Comparison of ENCODE assay signal across 13 mouse cellular contexts in the genomic region with DNA sequence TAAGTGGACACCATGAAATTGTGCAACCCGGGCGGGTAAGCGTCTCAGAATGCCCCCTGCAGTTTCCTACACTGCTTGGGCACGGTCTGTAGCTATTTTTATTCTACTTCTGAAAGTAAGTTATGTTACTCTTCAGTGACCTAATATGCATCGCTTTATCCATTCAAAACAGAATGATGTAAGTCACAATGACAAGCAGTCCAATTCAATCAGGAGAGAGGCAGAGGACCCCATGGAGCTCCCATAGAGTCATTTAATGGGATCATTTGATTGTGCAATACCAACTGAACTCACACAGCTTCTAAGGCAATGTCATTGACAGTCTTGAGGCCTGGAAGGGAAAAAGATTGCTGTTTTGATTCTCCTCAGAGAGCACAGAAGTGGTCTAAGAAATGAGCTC.
"Had no signal": no experiment of that assay in that cellular context is flagged by ENCODE, and none has a peak within 500 bp of the region (broad histone marks: within the 10 kb centered on the region; RNA-seq: fewer than 3 reads in every experiment).

No protein-coding gene starts in this region.

- H3K27me3 ChIP-seq: kidney, embryonic 15.5 days; liver, embryonic 13.5 days; lung, embryonic 15.5 days; midbrain, embryonic 12.5 days; midbrain, embryonic 15.5 days; neural tube, embryonic 12.5 days; neural tube, embryonic 15.5 days had no signal

- ATAC-seq: midbrain, embryonic 15.5 days had no signal

- H3K27ac ChIP-seq: kidney, embryonic 15.5 days; liver, embryonic 13.5 days; lung, embryonic 15.5 days; midbrain, embryonic 12.5 days; midbrain, embryonic 15.5 days; neural tube, embryonic 12.5 days; neural tube, embryonic 15.5 days had no signal

- H3K4me2 ChIP-seq: kidney, embryonic 15.5 days; liver, embryonic 13.5 days; lung, embryonic 15.5 days; midbrain, embryonic 12.5 days; midbrain, embryonic 15.5 days; neural tube, embryonic 12.5 days; neural tube, embryonic 15.5 days had no signal

- DNase-seq: kidney, postnatal 10 days; kidney, postnatal 4 days; liver, embryonic 13.5 days; lung, postnatal 14 days; lung, postnatal 4 days; thymus, adult 18-20 months; thymus, postnatal 36 days had no signal

- H3K4me3 ChIP-seq: kidney, embryonic 15.5 days; liver, embryonic 13.5 days; lung, embryonic 15.5 days; midbrain, embryonic 12.5 days; midbrain, embryonic 15.5 days; neural tube, embryonic 12.5 days; neural tube, embryonic 15.5 days had no signal

- H3K9me3 ChIP-seq: kidney, embryonic 15.5 days; liver, embryonic 13.5 days; lung, embryonic 15.5 days; midbrain, embryonic 12.5 days; midbrain, embryonic 15.5 days; neural tube, embryonic 12.5 days; neural tube, embryonic 15.5 days had no signal

- H3K4me1 ChIP-seq: kidney, embryonic 15.5 days; midbrain, embryonic 12.5 days; midbrain, embryonic 15.5 days; neural tube, embryonic 12.5 days; neural tube, embryonic 15.5 days had no signal

- H3K36me3 ChIP-seq: midbrain, embryonic 15.5 days; neural tube, embryonic 15.5 days had no signal

- H3K9ac ChIP-seq: kidney, embryonic 15.5 days; liver, embryonic 13.5 days; lung, embryonic 15.5 days; midbrain, embryonic 12.5 days; midbrain, embryonic 15.5 days; neural tube, embryonic 12.5 days; neural tube, embryonic 15.5 days had no signal
